Mouse (Mus musculus): ENCODE measurements around the gene Acox3. TPM values are rescaled to one million over a fixed set of nuclear protein-coding genes. Genes with fewer than 3 reads are reported as not detected.
"Not testable (repeated sequence)": the region's sequence is repeated elsewhere in the genome, so short reads cannot be mapped to it uniquely, and the experiment has no call there.

The Acox3 gene
- polyA plus RNA-seq, 1 experiment from 2014 or later = 12.7 TPM

DNA sequence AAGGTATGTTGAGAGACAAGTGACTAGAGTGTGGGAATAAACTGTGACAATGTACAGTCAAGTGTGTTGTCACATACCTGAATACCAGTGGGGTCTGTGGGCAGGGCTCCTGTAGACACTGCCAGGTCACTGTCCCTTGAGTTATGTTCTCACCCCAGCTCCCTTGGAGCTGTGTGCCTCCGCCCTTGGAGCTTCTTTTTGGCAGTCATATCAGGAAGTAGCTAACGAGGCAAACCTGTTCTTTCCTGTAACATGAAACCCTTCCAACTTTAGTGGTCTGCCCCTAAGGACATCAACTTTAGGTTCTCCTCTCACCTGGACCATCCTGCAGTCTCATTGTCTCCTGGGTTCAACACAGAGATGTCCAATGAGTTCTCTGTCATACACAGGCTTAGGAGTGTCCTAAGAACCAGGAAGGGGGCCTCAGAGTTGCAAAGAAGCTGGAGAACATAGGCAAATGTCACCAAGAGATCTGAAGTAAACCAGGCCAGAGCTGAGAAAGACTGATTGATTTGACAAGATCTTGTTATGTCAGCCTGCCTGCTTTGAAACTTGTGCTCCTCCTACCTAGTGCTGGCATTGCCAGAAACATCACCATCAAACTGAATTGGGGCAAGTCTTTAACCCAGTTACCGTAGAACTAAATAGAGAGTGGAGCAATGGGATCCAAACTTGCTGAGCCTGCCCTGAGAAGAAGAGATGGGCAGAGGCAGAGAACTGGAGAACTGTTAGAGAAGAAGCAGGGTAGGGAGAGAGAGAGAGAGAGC lies 2.5 kb upstream of the Acox3 start:
- H3K27me3 ChIP-seq (replicated peaks) = peaks cover 19% of the 10 kb centered on the region; the same call in 1 of the 2 replicates
- no peak overlapping the region for H3K4me3 ChIP-seq (replicated peaks)
- no peaks in the 10 kb centered on the region for H3K9me3 ChIP-seq (replicated peaks)
- H3K36me3 ChIP-seq = no peaks in the 10 kb centered on the region
- ATAC-seq (ENCODE audit: low FRiP score) = no peak
- no peak overlapping the region for H3K4me2 ChIP-seq
- H3K27ac ChIP-seq (replicated peaks) = no peak overlapping the region
- 61% methylated on average over 3 of the region's 3 CpGs for WGBS
- peaks cover 23% of the 10 kb centered on the region for H3K4me1 ChIP-seq
- no peak overlapping the region for H3K9ac ChIP-seq (replicated peaks)

GRCm38 (mm10) chr5:35583221-35583783 lies 462 bp downstream of the Acox3 start:
- H3K4me1 ChIP-seq = peaks cover 21% of the 10 kb centered on the region
- 4% methylated on average over 17 of the region's 17 CpGs for WGBS
- H3K4me2 ChIP-seq = peak overlapping the region; percentile 63
- H3K27ac ChIP-seq (replicated peaks) = peak overlapping the region; percentile 74
- H3K27me3 ChIP-seq (replicated peaks) = peaks cover 14% of the 10 kb centered on the region; the same call in 1 of the 2 replicates
- H3K36me3 ChIP-seq = peaks cover 8% of the 10 kb centered on the region; the same call in 1 of the 2 replicates
- H3K4me3 ChIP-seq (replicated peaks) = peak overlapping the region; percentile 65
- ATAC-seq (ENCODE audit: low FRiP score) = peak; percentile 5; the same call in 1 of the 2 replicates
- H3K9ac ChIP-seq (replicated peaks) = peak overlapping the region; percentile 66
- no peaks in the 10 kb centered on the region for H3K9me3 ChIP-seq (replicated peaks)

DNA sequence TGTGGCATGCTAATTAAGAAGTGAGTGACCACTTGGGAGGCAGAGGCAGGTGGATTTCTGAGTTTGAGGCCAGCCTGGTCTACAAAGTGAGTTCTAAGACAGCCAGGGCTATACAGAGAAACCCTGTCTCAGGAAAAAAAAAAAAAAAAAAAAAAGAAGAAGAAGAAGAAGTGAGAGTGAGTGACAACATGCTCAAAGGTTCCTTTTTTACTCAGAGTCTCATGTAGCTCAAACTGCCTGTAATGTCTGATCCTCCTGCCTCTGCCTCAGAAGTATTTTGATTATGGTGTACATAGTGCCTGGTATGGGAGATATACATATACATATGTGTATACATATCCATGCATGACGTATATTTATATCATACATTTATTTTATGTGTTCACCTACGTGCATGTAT lies 1.4 kb downstream of the Acox3 start:
- not testable (repeated sequence) for ATAC-seq (ENCODE audit: low FRiP score); H3K4me3 ChIP-seq (replicated peaks); H3K27ac ChIP-seq (replicated peaks); H3K9ac ChIP-seq (replicated peaks); H3K9me3 ChIP-seq (replicated peaks)
- Histone ChIP-seq H3K4me2 (0 out of 2 replicates have a peak overlapping the region, but pooled peaks have one; percentile 63), H3K36me3 (peaks cover 18% of the 10 kb centered on the region), H3K4me1 (peaks cover 21% of the 10 kb centered on the region), H3K27me3 (replicated peaks) (peaks cover 11% of the 10 kb centered on the region; the same call in 1 of the 2 replicates)
- 84% methylated on average over 2 of the region's 2 CpGs for WGBS

DNA sequence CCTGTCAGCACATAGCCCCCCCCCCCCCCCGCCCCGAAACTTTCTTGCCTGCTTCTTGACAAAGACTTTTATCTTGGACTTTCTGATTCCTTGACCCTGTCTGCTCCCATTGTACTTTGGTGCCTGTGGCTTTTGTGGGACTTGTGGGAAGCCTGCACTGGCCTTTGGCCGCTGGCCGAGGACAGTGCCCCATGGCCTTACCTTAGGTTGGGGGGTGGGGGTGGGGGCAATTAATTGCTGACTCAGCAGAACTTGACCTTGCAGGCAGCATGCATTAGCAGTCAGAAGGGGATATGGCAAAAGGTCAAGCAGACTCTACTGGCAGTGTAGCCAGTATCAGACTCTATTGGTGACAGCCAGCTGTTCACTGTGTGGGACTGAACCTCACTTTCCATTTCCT lies 8.7 kb downstream of the Acox3 start:
- no peaks in the 10 kb centered on the region for H3K27me3 ChIP-seq (replicated peaks)
- H3K9me3 ChIP-seq (replicated peaks) = peaks cover 3% of the 10 kb centered on the region; the same call in 1 of the 2 replicates
- peaks cover 69% of the 10 kb centered on the region for H3K36me3 ChIP-seq
- H3K4me3 ChIP-seq (replicated peaks) = no peak overlapping the region
- H3K27ac ChIP-seq (replicated peaks) = no peak overlapping the region
- H3K9ac ChIP-seq (replicated peaks) = no peak overlapping the region
- no peak overlapping the region for H3K4me2 ChIP-seq
- ATAC-seq (ENCODE audit: low FRiP score) = no peak
- WGBS = 94% methylated on average over 4 of the region's 4 CpGs
- H3K4me1 ChIP-seq = no peaks in the 10 kb centered on the region

- no peak for ATAC-seq (ENCODE audit: low FRiP score)
- H3K36me3 ChIP-seq = peaks cover 69% of the 10 kb centered on the region
- WGBS = 87% methylated on average over 21 of the region's 21 CpGs
Measured at GRCm38 (mm10) chr5:35592081-35592736, 9.4 kb downstream of the Acox3 start.

DNA sequence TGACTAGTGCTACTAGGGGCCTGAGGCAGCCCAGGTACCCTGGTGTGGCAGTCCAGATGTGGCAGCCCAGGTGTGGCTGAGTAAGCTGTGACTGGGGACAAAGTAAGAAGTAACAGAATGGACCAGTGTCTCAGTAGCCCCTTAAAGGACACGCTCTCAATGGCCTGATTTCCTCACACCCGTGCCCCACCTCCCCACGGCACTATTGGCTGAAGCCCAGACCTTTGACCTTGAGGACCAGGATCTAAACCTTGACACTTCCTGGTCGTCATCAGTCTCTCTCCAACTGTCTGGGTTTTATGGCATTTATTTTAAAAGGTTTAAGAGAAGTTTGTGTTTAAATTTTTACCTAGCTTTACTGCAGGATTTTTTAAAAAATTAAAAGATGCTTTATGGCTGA lies 10.0 kb downstream of the Acox3 start:
- Histone ChIP-seq H3K9me3 (replicated peaks) (peaks cover 3% of the 10 kb centered on the region; the same call in 1 of the 2 replicates), H3K27me3 (replicated peaks) (no peaks in the 10 kb centered on the region), H3K36me3 (peaks cover 67% of the 10 kb centered on the region), H3K27ac (replicated peaks) (no peak overlapping the region), H3K9ac (replicated peaks) (no peak overlapping the region), H3K4me1 (no peaks in the 10 kb centered on the region), H3K4me3 (replicated peaks) (no peak overlapping the region), H3K4me2 (no peak overlapping the region)
- WGBS = 85% methylated on average over 4 of the region's 4 CpGs
- ATAC-seq (ENCODE audit: low FRiP score) = no peak

More at GRCm38 (mm10) chr5:35592081-35592736, 9.4 kb downstream of the Acox3 start:
- H3K4me2 ChIP-seq = no peak overlapping the region
- H3K27me3 ChIP-seq (replicated peaks) = no peaks in the 10 kb centered on the region
- H3K9ac ChIP-seq (replicated peaks) = no peak overlapping the region
- peaks cover 3% of the 10 kb centered on the region; the same call in 1 of the 2 replicates for H3K9me3 ChIP-seq (replicated peaks)
- no peaks in the 10 kb centered on the region for H3K4me1 ChIP-seq
- no peak overlapping the region for H3K27ac ChIP-seq (replicated peaks)
- H3K4me3 ChIP-seq (replicated peaks) = no peak overlapping the region

DNA sequence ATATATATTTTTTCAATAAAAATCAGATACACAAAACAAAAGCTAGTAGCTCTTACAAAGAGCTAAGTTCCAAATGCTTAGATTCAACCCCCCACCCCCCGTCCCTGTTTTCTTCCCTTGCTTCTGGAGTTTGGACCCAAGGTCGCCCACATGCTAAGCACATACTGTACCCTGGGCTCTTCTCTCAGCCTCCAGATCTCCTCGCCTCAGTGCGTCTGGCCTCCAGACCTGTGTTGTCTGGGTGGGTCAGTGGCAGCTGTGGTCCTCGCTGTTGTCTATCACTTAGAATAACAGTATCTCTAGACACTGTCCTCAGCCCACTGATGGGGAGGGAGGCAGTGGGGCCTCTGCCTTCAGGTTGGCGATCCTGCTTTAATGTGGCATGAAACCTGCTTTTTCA lies 10.4 kb downstream of the Acox3 start:
- H3K9ac ChIP-seq (replicated peaks) = no peak overlapping the region
- H3K9me3 ChIP-seq (replicated peaks) = peaks cover 3% of the 10 kb centered on the region; the same call in 1 of the 2 replicates
- H3K4me2 ChIP-seq = no peak overlapping the region
- no peak overlapping the region for H3K4me3 ChIP-seq (replicated peaks)
- WGBS = 85% methylated on average over 6 of the region's 6 CpGs
- ATAC-seq (ENCODE audit: low FRiP score) = no peak
- H3K36me3 ChIP-seq = peaks cover 67% of the 10 kb centered on the region
- no peaks in the 10 kb centered on the region for H3K4me1 ChIP-seq
- H3K27ac ChIP-seq (replicated peaks) = no peak overlapping the region
- no peaks in the 10 kb centered on the region for H3K27me3 ChIP-seq (replicated peaks)

DNA sequence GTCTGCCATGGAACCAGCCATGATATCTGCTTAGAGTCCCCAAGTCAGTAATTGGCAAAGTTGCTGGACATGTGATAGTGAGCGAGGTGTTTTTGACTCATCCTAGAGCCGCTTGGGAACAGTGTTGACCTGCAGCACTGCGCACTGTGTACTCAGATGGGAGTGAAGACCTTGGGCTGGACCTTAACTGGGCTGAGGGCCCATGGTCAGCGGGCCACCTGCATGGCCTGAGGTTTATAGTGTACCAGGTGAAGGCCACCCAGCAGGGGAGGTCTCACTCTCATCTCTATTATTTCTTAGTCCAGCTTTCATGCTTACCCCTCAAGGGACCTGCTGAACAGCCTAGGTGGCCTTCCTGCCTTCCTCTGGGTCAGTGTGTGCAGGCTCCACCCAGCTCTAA lies 11.9 kb downstream of the Acox3 start:
- no peak overlapping the region for H3K27ac ChIP-seq (replicated peaks)
- H3K9me3 ChIP-seq (replicated peaks) = peaks cover 3% of the 10 kb centered on the region; the same call in 1 of the 2 replicates
- 87% methylated on average over 4 of the region's 4 CpGs for WGBS
- no peak for ATAC-seq (ENCODE audit: low FRiP score)
- no peaks in the 10 kb centered on the region for H3K4me1 ChIP-seq
- no peak overlapping the region for H3K4me3 ChIP-seq (replicated peaks)
- no peak overlapping the region for H3K9ac ChIP-seq (replicated peaks)
- no peaks in the 10 kb centered on the region for H3K27me3 ChIP-seq (replicated peaks)
- H3K4me2 ChIP-seq = no peak overlapping the region
- peaks cover 64% of the 10 kb centered on the region for H3K36me3 ChIP-seq

DNA sequence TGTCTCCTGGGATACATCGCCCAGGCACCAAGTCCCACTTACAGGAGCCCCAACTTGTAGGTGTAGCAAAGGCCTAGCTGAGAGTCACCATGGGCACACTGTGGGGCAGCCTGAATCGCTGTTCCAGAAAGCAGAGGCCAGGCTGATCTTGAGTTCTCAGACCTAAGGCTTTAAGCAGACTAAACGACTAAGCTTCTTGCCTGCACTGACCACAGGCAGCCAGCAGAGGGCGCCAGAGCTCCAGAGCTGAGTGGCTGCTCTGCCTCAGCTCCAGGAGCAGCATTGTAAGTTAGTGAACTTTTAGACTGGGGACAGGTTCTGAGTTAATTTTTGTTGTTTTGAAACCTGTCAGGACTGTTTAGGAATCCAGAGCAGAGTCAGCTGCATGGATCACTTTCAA lies 12.9 kb downstream of the Acox3 start:
- Histone ChIP-seq H3K9me3 (replicated peaks) (peaks cover 3% of the 10 kb centered on the region; the same call in 1 of the 2 replicates), H3K9ac (replicated peaks) (no peak overlapping the region), H3K27ac (replicated peaks) (no peak overlapping the region), H3K4me2 (no peak overlapping the region), H3K4me3 (replicated peaks) (no peak overlapping the region), H3K27me3 (replicated peaks) (no peaks in the 10 kb centered on the region), H3K4me1 (no peaks in the 10 kb centered on the region), H3K36me3 (peaks cover 64% of the 10 kb centered on the region)
- WGBS = 14% methylated on average over 4 of the region's 4 CpGs
- no peak for ATAC-seq (ENCODE audit: low FRiP score)

- Histone ChIP-seq H3K9me3 (replicated peaks) (no peaks in the 10 kb centered on the region), H3K36me3 (peaks cover 63% of the 10 kb centered on the region), H3K27me3 (replicated peaks) (no peaks in the 10 kb centered on the region), H3K9ac (replicated peaks) (no peak overlapping the region), H3K4me2 (no peak overlapping the region), H3K4me1 (no peaks in the 10 kb centered on the region), H3K27ac (replicated peaks) (no peak overlapping the region), H3K4me3 (replicated peaks) (no peak overlapping the region)
- ATAC-seq (ENCODE audit: low FRiP score) = no peak
- WGBS = 89% methylated on average over 18 of the region's 18 CpGs
Measured at GRCm38 (mm10) chr5:35596169-35597160, 13.6 kb downstream of the Acox3 start.

DNA sequence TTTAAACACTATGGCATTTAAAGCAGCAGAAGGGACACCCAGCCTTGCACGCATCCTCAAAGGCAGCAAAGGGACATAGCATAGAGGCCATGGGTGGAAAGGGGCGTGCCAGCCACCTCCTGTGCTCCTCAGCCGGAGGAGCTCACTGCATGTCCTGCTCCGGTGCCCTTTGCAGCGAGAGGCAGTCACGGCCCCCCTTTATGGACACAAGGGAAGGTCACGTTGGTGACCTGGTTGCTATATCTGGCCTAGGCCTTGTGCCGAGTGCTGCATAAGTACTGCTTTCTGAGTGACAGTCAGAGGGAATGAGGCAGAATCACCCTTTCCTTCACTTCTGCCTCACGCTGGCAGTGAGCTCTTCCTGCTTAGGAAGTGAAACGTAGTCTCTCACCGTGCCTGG lies 17.4 kb downstream of the Acox3 start:
- H3K36me3 ChIP-seq = peaks cover 66% of the 10 kb centered on the region
- ATAC-seq (ENCODE audit: low FRiP score) = no peak
- H3K4me3 ChIP-seq (replicated peaks) = no peak overlapping the region
- H3K4me2 ChIP-seq = no peak overlapping the region
- 90% methylated on average over 11 of the region's 11 CpGs for WGBS
- H3K4me1 ChIP-seq = no peaks in the 10 kb centered on the region
- H3K9me3 ChIP-seq (replicated peaks) = no peaks in the 10 kb centered on the region
- H3K27me3 ChIP-seq (replicated peaks) = no peaks in the 10 kb centered on the region
- no peak overlapping the region for H3K27ac ChIP-seq (replicated peaks)
- H3K9ac ChIP-seq (replicated peaks) = no peak overlapping the region
